Mouse (Mus musculus) lung, postnatal 25 days (tissue): ENCODE results near the gene Gins3.
"Not testable (repeated sequence)": the region's sequence is repeated elsewhere in the genome, so short reads cannot be mapped to it uniquely, and the experiment has no call there.

Experiments used
- DNase-seq: peaks from one replicate; pipeline ENCODE4 v3.0.0; 2022; ENCODE audit warnings: low spot score

Gene Gins3

GRCm38 (mm10) chr8:95633262-95634062 is at the start of gene Gins3:
Gene Gins3 (plus strand): TSS chr8:95633453.
- DNase-seq, result peak; percentile 91

- no peak for DNase-seq
Observed at GRCm38 (mm10) chr8:95587339-95587738, 45.9 kb upstream of the Gins3 start.

- DNase-seq, result no peak
Observed at GRCm38 (mm10) chr8:95589282-95589681, 44.0 kb upstream of the Gins3 start.

GRCm38 (mm10) chr8:95590539-95590938 is 42.7 kb upstream of the Gins3 start:
- DNase-seq, result no peak

GRCm38 (mm10) chr8:95592131-95592780 is 41.0 kb upstream of the Gins3 start:
- DNase-seq, result no peak

GRCm38 (mm10) chr8:95593439-95594393 is 39.5 kb upstream of the Gins3 start:
- no peak for DNase-seq

GRCm38 (mm10) chr8:95595131-95595530 is 38.1 kb upstream of the Gins3 start:
- DNase-seq, result no peak

- DNase-seq, result no peak
Observed at GRCm38 (mm10) chr8:95596841-95597241, 36.4 kb upstream of the Gins3 start.

- peak; percentile 7 for DNase-seq
Observed at GRCm38 (mm10) chr8:95599861-95600260, 33.4 kb upstream of the Gins3 start.

GRCm38 (mm10) chr8:95601306-95601705 is 31.9 kb upstream of the Gins3 start:
- DNase-seq, result no peak

GRCm38 (mm10) chr8:95602168-95602567 is 31.1 kb upstream of the Gins3 start:
- DNase-seq, result no peak

GRCm38 (mm10) chr8:95606509-95606908 is 26.7 kb upstream of the Gins3 start:
- not testable (repeated sequence) for DNase-seq

- no peak for DNase-seq
Observed at GRCm38 (mm10) chr8:95607210-95607609, 26.0 kb upstream of the Gins3 start.

- no peak for DNase-seq
Observed at GRCm38 (mm10) chr8:95609406-95609805, 23.8 kb upstream of the Gins3 start.

GRCm38 (mm10) chr8:95610749-95611148 is 22.5 kb upstream of the Gins3 start:
- no peak for DNase-seq

- no peak for DNase-seq
Observed at GRCm38 (mm10) chr8:95611769-95612168, 21.5 kb upstream of the Gins3 start.

- DNase-seq, result no peak
Observed at GRCm38 (mm10) chr8:95616383-95616782, 16.9 kb upstream of the Gins3 start.

- DNase-seq, result no peak
Observed at GRCm38 (mm10) chr8:95620046-95620445, 13.2 kb upstream of the Gins3 start.

- DNase-seq, result no peak
Observed at GRCm38 (mm10) chr8:95624833-95625232, 8.4 kb upstream of the Gins3 start.

GRCm38 (mm10) chr8:95632840-95633239 is 413 bp upstream of the Gins3 start:
- DNase-seq, result no peak

- no peak for DNase-seq
Observed at GRCm38 (mm10) chr8:95634063-95634340, 749 bp downstream of the Gins3 start.

- DNase-seq, result no peak
Observed at GRCm38 (mm10) chr8:95644942-95645341, 11.7 kb downstream of the Gins3 start.

GRCm38 (mm10) chr8:95648251-95648650 is 15.0 kb downstream of the Gins3 start:
- no peak for DNase-seq
